Mouse (Mus musculus) layer of hippocampus, postnatal 25 days (tissue): ENCODE measurements around the gene Gm9817. TPM values are rescaled to one million over a fixed set of nuclear protein-coding genes. Genes with fewer than 3 reads are reported as not detected.
A peak's percentile ranks its signal among the peaks of the same experiment; 100 is the strongest.
"Not testable (repeated sequence)": the region's sequence is repeated elsewhere in the genome, so short reads cannot be mapped to it uniquely, and the experiment has no call there.

Source experiments
- DNase-seq, 2 experiments: peaks; one replicate each; pipeline ENCODE4 v3.0.0; 2022; ENCODE audit warnings: mixed read lengths in 2 of 2, low spot score in 1 of 2; ENCODE audit errors: extremely low spot score in 1 of 2
- total RNA-seq, 2 experiments: library from RNA; stranded (reverse); gene quantifications; 2 replicates each; pipeline ENCODE4 v1.2.3; 2021

The Gm9817 gene
- under 1 TPM in 1 of 2 experiments, not detected in 1; 0.10 TPM for total RNA-seq

- not testable (repeated sequence) for DNase-seq
Observed at GRCm38 (mm10) chr13:45078392-45078791, at the start of gene Gm9817. TSS of gene Gm9817 (plus strand) at chr13:45078692.

- DNase-seq, result no peak
Observed at GRCm38 (mm10) chr13:45029791-45030190, 48.7 kb upstream of the Gm9817 start.

- DNase-seq, result peak; percentile 76 to 93
Observed at GRCm38 (mm10) chr13:45030830-45031229, 47.7 kb upstream of the Gm9817 start.

- no peak for DNase-seq
Observed at GRCm38 (mm10) chr13:45031314-45031713, 47.2 kb upstream of the Gm9817 start.

GRCm38 (mm10) chr13:45031748-45032147, 46.7 kb upstream of the Gm9817 start:
- no peak for DNase-seq

GRCm38 (mm10) chr13:45032484-45032883, 46.0 kb upstream of the Gm9817 start:
- no peak for DNase-seq

GRCm38 (mm10) chr13:45033360-45033759, 45.1 kb upstream of the Gm9817 start:
- DNase-seq, result no peak

GRCm38 (mm10) chr13:45034759-45035158, 43.7 kb upstream of the Gm9817 start:
- DNase-seq, result no peak

GRCm38 (mm10) chr13:45036417-45036816, 42.1 kb upstream of the Gm9817 start:
- DNase-seq, result no peak

- no peak for DNase-seq
Observed at GRCm38 (mm10) chr13:45040195-45040594, 38.3 kb upstream of the Gm9817 start.

- DNase-seq, result no peak
Observed at GRCm38 (mm10) chr13:45040741-45041140, 37.8 kb upstream of the Gm9817 start.

- DNase-seq, result no peak
Observed at GRCm38 (mm10) chr13:45043466-45043865, 35.0 kb upstream of the Gm9817 start.

- DNase-seq, result peak in 1 of 2 experiments; percentile 20
Observed at GRCm38 (mm10) chr13:45049261-45050020, 29.1 kb upstream of the Gm9817 start.

GRCm38 (mm10) chr13:45052805-45053204, 25.7 kb upstream of the Gm9817 start:
- DNase-seq, result no peak

- DNase-seq, result no peak
Observed at GRCm38 (mm10) chr13:45053843-45054242, 24.6 kb upstream of the Gm9817 start.

- DNase-seq, result no peak
Observed at GRCm38 (mm10) chr13:45059206-45059605, 19.3 kb upstream of the Gm9817 start.

- DNase-seq, result no peak
Observed at GRCm38 (mm10) chr13:45063146-45063545, 15.3 kb upstream of the Gm9817 start.

GRCm38 (mm10) chr13:45064951-45065350, 13.5 kb upstream of the Gm9817 start:
- DNase-seq, result no peak

GRCm38 (mm10) chr13:45070366-45070765, 8.1 kb upstream of the Gm9817 start:
- no peak for DNase-seq

GRCm38 (mm10) chr13:45075012-45075411, 3.5 kb upstream of the Gm9817 start:
- no peak for DNase-seq

- DNase-seq, result no peak
Observed at GRCm38 (mm10) chr13:45075715-45076114, 2.8 kb upstream of the Gm9817 start.

GRCm38 (mm10) chr13:45080771-45081170, 2.3 kb downstream of the Gm9817 start:
- DNase-seq, result no peak
